Mouse (Mus musculus) cerebellum, adult 9-10 months (tissue): ENCODE measurements at regions not wholly inside any gene's neighbourhood (a gene's known extent, or its start where the extent isn't known, plus 50 kb on each side); places are given as distances from the start of the nearest gene placed in this dataset.

Source experiments
- DNase-seq: peaks from one replicate; pipeline ENCODE4 v3.0.0; 2022

- DNase-seq: no peak
Observed at GRCm38 (mm10) chr1:190639846-190640245, 271.7 kb downstream of the Rps6kc1 start.

DNA sequence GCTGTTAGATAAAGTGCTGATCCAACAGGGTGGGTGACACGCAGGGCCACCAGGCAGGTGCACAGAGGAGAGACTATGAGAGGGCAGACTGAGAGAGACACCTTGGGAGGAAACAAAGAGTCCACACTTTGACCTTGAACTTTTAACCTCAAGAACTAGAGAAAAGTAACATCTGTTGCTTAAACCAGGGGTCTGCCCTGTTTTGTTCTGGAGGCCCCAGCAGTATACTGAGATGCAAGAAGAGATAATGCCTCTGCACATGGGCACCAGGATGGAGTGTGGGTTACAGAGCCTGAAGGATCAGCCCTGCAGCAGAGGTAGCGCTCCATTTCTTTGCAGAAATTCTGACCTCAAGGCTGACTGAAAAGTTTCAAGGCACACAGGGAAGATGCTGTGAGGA is 276.6 kb downstream of the Rps6kc1 start:
- DNase-seq: no peak

GRCm38 (mm10) chr1:190631641-190632040 is 279.9 kb downstream of the Rps6kc1 start:
- no peak for DNase-seq

- no peak for DNase-seq
Observed at GRCm38 (mm10) chr1:190630193-190630592, 281.4 kb downstream of the Rps6kc1 start.

GRCm38 (mm10) chr1:190623916-190624315 is 287.7 kb downstream of the Rps6kc1 start:
- DNase-seq: no peak

- no peak for DNase-seq
Observed at GRCm38 (mm10) chr1:190600425-190600824, 311.1 kb downstream of the Rps6kc1 start.

DNA sequence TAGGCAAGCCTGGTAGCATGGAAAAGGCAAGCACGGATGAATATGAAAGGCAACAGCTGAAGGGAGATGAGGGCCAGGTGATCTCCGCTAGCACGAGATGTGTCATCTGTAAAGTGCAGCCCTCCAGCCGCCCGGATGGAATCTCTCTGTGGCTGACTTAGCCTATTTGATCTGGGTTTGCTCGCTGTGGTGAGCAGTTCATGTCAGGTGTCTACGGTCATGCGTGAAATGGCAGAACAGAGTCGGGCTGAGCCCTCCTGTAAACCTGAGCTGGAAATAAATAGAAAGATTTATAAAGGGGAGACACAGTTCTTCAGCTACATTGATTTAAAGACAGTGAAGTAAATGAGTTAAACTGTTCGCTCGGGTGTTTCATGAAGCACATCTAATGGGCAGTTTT is 311.9 kb downstream of the Rps6kc1 start:
- no peak for DNase-seq

DNA sequence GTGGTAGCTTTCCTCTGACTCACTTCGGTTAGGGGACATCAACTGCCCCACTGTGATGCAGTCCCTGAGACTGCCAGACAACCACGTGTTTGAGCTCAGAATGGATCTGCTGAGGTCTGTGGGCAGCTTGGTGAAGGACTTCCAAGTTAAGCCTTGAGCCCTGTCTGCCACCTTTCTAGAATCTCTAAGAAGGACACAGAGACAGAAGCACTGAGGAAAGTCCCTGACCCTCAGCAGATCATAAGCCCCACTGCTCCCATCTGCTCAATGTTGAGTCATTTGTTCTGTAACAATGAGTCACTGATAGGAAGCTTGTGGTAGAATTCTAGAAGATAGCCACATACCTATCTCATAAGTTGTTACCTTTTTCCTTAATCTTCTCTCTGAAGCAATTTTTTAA is 315.4 kb downstream of the Rps6kc1 start:
- DNase-seq: no peak

DNA sequence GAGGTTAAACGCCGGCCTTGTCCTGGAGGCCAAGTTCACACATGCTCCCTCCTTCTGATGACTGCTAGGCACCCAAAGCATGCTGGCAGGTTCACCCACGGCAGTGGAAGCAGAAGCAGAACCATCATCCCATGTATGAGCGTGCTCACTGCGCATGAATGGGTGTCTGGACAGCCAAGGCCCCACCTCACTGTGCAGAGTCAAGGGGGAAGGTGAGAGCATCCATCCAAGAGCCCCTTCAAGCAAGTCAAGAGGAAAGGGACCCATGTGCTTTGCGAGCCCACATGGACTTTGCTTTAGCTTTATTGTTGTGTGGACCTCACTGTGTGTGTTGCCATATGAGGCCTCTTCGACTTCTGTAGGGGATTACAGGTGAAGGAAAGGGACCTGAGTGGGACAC is 319.9 kb downstream of the Rps6kc1 start:
- no peak for DNase-seq

- DNase-seq: no peak
Observed at GRCm38 (mm10) chr1:190589586-190589985, 322.0 kb downstream of the Rps6kc1 start.

- no peak for DNase-seq
Observed at GRCm38 (mm10) chr1:190583272-190583671, 328.3 kb downstream of the Rps6kc1 start.

DNA sequence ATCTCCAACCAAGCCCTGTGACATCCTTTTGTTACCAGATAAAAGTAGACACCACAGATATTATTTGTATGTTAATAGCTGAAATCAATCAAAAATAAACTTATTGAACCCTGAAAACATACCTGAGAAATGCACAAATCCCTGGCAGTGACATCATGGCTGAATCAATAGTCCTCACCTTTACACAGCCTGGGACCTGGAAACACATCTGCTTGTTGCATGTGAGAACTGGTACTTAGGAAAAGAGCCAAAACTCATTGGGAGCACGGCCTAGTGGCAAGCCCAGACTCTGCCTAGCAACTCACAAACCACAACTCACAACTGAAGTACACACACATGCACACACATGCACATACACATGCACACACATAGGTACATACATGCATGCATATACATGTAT is 330.9 kb downstream of the Rps6kc1 start:
- DNase-seq: no peak

DNA sequence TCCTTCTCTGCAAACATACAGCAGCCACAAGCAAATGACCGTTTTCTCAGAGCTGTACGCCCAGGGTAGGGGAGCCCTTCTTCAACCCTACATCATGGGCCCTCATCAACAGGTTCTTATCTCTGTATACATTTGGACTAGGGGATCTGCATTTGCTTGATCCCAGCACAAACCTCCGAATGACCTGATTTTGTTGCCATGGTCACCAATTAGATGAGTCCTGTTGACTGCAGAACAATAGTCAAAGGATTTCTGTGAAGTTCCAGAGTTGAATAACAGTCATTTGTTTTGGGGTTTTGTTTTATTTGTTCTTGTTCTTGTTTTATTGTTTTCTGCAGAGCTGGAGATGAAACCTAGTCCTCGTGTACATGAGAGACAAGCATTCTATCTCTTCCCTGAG is 340.6 kb downstream of the Rps6kc1 start:
- no peak for DNase-seq

DNA sequence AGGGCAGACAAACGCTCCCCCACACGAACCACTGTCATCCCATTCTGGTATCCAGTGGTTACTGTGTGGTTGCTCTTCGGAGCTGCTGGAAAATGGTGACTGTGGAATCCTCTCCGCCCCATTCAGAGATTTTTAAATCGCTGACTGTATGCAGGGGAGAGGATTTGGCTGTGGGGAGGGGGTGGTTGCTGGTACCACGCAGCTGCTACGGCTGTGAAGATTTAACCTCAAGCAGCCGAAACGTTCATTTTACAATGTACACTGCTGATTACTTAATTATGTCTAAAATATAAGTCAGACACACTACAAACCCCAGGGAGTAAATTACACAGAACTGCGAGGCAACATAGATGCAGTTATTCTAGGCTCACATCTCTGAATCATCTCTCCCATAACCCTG is 341.0 kb downstream of the Rps6kc1 start:
- no peak for DNase-seq

GRCm38 (mm10) chr1:190566744-190567143 is 344.8 kb downstream of the Rps6kc1 start:
- DNase-seq: peak; percentile 83

- DNase-seq: no peak
Observed at GRCm38 (mm10) chr1:190562865-190563457, 348.6 kb downstream of the Rps6kc1 start.

DNA sequence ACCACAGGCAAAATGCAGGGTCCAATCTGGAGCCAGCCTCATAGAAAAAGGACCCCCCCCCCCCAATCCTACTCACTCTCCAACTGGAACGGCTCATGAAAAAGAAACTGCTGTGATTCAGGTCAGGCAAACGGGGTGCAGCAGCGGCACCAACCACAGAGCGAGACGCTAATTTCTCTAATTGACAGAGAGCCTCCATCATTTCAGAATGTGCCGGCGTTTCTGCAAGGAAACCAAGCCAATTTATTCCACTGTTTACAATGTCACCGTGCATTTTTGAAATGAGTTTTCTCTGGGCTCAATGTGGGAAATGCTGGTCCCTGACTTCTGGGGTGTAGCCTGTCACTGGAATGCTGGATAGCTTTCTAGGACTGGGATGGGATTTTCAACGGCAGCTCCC is 351.5 kb downstream of the Rps6kc1 start:
- DNase-seq: no peak

DNA sequence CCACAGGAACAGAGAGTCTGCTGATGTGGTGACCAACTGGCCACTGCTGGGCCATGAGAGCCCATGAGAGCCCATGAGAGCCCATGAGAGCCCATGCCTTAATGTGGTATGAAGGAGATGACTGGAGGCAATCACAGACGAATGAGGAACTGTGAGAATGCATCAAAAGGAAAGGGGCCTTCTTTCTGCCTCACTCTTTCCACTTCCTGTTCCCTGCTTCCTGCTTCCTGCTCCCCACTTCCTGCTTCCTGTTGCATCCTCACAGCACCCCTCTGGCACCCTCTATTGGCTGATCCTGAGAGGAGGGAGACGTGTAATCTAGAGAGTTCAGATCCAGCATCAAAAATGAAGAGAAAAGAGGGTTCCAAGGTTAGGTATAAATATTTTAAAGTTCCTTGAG is 369.7 kb downstream of the Rps6kc1 start:
- no peak for DNase-seq

DNA sequence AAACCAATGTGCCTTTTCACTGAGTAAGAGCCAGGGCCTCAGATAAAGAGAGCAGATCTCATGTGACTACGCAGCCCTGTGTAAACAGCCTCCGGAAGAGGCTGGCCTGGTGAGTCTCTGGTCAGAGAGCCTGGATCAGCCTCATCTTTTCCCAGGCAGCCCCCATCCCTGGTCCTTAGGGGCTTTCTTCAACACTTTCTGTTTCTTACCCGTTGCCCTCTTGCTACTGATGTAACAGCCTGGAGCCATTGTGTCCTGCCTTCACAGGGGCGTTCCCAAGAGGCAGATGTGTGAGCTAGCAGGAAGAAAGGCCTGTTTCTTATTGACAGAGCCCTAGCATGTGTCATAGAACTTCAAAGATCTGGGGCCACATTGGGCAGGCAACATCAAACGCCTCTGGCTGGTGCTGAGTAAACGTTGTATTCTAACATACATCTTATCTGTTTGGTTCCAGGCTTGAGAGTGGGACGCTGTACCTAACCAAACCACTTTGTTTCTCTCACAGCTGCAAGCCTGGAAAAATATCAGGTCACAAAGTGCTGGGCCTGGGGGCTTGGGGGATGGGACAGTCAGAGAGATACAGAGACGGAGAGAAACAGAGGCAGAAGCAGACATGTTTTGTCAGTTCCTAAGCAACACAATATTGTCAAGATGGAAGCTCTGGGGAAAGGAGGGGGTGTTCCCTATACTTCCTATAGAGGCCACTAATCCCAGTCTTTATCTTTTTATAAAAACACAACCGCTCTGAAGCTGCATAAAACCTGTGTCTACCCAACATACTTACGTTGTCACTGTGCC is 362.6 kb upstream of the Prox1 start:
- DNase-seq: no peak

GRCm38 (mm10) chr1:190531224-190531623 is 360.7 kb upstream of the Prox1 start:
- DNase-seq: no peak

DNA sequence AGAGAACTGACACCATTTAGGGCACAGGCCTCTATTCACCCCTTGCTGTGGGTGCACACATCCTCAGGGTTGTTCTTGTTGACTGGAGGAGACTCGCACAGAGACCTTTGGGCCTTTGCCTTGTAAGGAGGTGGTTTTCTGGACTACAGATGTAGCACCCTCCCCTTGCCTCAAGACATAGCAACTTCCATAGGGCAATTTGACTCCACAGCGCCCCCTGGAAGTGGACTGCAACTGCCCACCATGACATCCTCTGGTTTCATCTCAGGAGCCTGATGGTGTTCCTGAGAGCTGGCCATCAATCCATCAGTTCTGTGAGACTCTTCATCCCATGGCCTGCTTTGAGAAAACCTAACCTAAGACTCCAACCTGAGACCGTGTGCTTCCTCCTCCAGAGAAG is 359.6 kb upstream of the Prox1 start:
- no peak for DNase-seq

- no peak for DNase-seq
Observed at GRCm38 (mm10) chr1:190527545-190528137, 357.1 kb upstream of the Prox1 start.

GRCm38 (mm10) chr1:190526634-190527033 is 356.1 kb upstream of the Prox1 start:
- no peak for DNase-seq

GRCm38 (mm10) chr1:190526046-190526445 is 355.5 kb upstream of the Prox1 start:
- DNase-seq: no peak
